Mouse (Mus musculus) liver, embryonic 15.5 days (tissue): ENCODE measurements around the gene Nrp1. TPM values are rescaled to one million over a fixed set of nuclear protein-coding genes. Genes with fewer than 3 reads are reported as not detected.

ENCODE experiments used
- ATAC-seq: fragments of 200-750 bp; cut with Nextera tagmentation; 2 replicates; pipeline ENCODE4 v1.8.0; 2017; ENCODE audit warnings: moderate number of reproducible peaks, mild to moderate bottlenecking, moderate library complexity; ENCODE audit not compliant: insufficient read depth
- H3K27ac ChIP-seq: fragments of 300-500 bp; sonication (generic); replicated peaks from 2 replicates; pipeline ENCODE4 v1.5.1; 2015; ENCODE audit warnings: mild to moderate bottlenecking, inconsistent platforms
- H3K27me3 ChIP-seq: fragments of 300-500 bp; sonication (generic); 2 replicates; pipeline ENCODE4 v1.6.1; 2015; ENCODE audit warnings: mild to moderate bottlenecking, inconsistent platforms
- H3K36me3 ChIP-seq: fragments of 300-500 bp; sonication (generic); replicated peaks from 2 replicates; pipeline ENCODE4 v1.6.1; 2015; ENCODE audit warnings: moderate library complexity, mild to moderate bottlenecking, inconsistent platforms
- H3K4me1 ChIP-seq: fragments of 300-500 bp; sonication (generic); replicated peaks from 2 replicates; pipeline ENCODE4 v1.6.1; 2015; ENCODE audit warnings: inconsistent platforms
- H3K4me2 ChIP-seq: fragments of 300-500 bp; sonication (generic); 2 replicates; pipeline ENCODE4 v1.6.1; 2015; ENCODE audit warnings: moderate library complexity, mild to moderate bottlenecking, inconsistent platforms
- H3K4me3 ChIP-seq: fragments of 300-500 bp; sonication (generic); replicated peaks from 2 replicates; pipeline ENCODE4 v1.5.1; 2015; ENCODE audit warnings: mild to moderate bottlenecking, inconsistent platforms
- H3K9ac ChIP-seq: fragments of 300-500 bp; sonication (generic); 2 replicates; pipeline ENCODE4 v1.6.1; 2015; ENCODE audit warnings: moderate library complexity, mild to moderate bottlenecking, inconsistent platforms
- H3K9me3 ChIP-seq: fragments of 300-500 bp; sonication (generic); replicated peaks from 2 replicates; pipeline ENCODE4 v1.6.1; 2016; ENCODE audit warnings: inconsistent platforms
- WGBS: fragments of 180-500 bp; shearing (Covaris S2); methylation state at CpG from one replicate; pipeline ENCODE4 v1.1.7; 2015; ENCODE audit warnings: mixed read lengths; ENCODE audit not compliant: insufficient replicate concordance; 5-methylcytosine and 5-hydroxymethylcytosine counted together
- polyA plus RNA-seq: library from polyadenylated mRNA; unstranded; fragments of >200 nt; fragmentation: Nextera tagmentation; extraction: Ambion mirVana; gene quantifications from 2 replicates; pipeline ENCODE4 v1.2.1, GENCODE M21; 2015

Nrp1 gene
- polyA plus RNA-seq, 1 experiment from 2014 or later, result 11.2 TPM

- ATAC-seq, result no peak
- Histone ChIP-seq H3K4me3 (no peak overlapping the region), H3K4me1 (no peaks in the 10 kb centered on the region), H3K9me3 (no peaks in the 10 kb centered on the region), H3K27ac (no peak overlapping the region), H3K27me3 (no peaks in the 10 kb centered on the region), H3K4me2 (no peak overlapping the region), H3K36me3 (no peaks in the 10 kb centered on the region), H3K9ac (no peak overlapping the region)
Observed at GRCm38 (mm10) chr8:128508723-128509122, 150.3 kb downstream of the Nrp1 start.

GRCm38 (mm10) chr8:128511021-128511420, 152.6 kb downstream of the Nrp1 start:
- no peaks in the 10 kb centered on the region for H3K36me3 ChIP-seq
- H3K27ac ChIP-seq, result no peak overlapping the region
- no peaks in the 10 kb centered on the region for H3K4me1 ChIP-seq
- no peak for ATAC-seq
- H3K9ac ChIP-seq, result no peak overlapping the region
- H3K27me3 ChIP-seq, result no peaks in the 10 kb centered on the region
- H3K9me3 ChIP-seq, result no peaks in the 10 kb centered on the region
- no peak overlapping the region for H3K4me2 ChIP-seq
- H3K4me3 ChIP-seq, result no peak overlapping the region

DNA sequence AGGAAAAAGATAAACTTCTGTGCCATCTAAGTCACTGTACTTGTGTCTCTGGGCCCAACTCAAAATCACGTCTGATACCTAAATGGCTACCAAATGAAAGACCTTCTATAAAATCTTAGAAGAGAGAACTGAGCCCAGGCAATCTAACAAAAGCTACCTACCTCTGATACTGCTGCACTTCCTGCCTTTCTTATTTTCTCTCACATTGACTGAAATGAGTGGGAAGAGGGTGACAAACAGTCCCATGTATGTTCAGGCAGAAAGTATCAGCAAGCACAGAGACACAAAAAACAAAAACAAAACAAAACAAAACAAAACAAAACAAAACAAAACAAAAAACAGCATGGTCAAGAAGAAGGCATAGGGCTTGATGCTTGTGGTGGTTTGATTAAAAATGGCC, 153.3 kb downstream of the Nrp1 start:
- 50% methylated on average over 1 of the region's 1 CpGs for WGBS
- Histone ChIP-seq H3K9ac (no peak overlapping the region), H3K27ac (no peak overlapping the region), H3K4me3 (no peak overlapping the region), H3K27me3 (no peaks in the 10 kb centered on the region), H3K36me3 (no peaks in the 10 kb centered on the region), H3K4me1 (no peaks in the 10 kb centered on the region), H3K9me3 (no peaks in the 10 kb centered on the region), H3K4me2 (no peak overlapping the region)
- ATAC-seq, result no peak

- ATAC-seq, result no peak
- Histone ChIP-seq H3K27me3 (no peaks in the 10 kb centered on the region), H3K4me1 (no peaks in the 10 kb centered on the region), H3K27ac (no peak overlapping the region), H3K9ac (no peak overlapping the region), H3K4me2 (no peak overlapping the region), H3K36me3 (no peaks in the 10 kb centered on the region), H3K4me3 (no peak overlapping the region), H3K9me3 (no peaks in the 10 kb centered on the region)
- WGBS, result 65% methylated on average over 3 of the region's 3 CpGs
Observed at GRCm38 (mm10) chr8:128516846-128517446, 158.5 kb downstream of the Nrp1 start.

DNA sequence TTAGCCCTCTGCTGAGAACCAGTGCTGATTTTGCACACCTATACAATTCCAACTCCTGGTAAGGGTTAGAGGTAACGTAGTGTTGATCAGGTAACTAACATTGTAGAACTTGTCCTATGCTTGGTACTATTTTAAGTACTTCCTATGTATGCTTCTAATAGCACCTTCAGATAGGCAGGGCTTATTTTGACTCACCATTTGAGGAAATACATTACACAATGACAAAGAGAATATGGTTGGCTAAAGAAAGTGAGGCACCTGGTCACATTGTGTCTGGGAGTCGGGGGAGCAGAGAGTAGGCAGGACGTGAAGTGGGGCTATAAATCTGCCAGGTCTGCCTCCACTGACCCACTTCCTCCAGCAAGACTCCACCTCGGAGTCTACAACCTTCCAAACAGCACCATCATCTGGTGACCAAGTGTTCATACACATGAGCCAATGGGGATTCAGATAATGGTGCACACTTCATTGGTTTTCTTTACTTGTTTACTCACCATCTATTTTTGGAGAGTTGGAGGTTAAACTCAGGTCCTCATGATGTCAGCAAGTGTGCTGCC, 159.2 kb downstream of the Nrp1 start:
- WGBS, result 25% methylated on average over 4 of the region's 4 CpGs
- Histone ChIP-seq H3K4me2 (no peak overlapping the region), H3K36me3 (no peaks in the 10 kb centered on the region), H3K4me1 (no peaks in the 10 kb centered on the region), H3K4me3 (no peak overlapping the region), H3K9me3 (no peaks in the 10 kb centered on the region), H3K27ac (no peak overlapping the region), H3K27me3 (no peaks in the 10 kb centered on the region), H3K9ac (no peak overlapping the region)
- no peak for ATAC-seq

DNA sequence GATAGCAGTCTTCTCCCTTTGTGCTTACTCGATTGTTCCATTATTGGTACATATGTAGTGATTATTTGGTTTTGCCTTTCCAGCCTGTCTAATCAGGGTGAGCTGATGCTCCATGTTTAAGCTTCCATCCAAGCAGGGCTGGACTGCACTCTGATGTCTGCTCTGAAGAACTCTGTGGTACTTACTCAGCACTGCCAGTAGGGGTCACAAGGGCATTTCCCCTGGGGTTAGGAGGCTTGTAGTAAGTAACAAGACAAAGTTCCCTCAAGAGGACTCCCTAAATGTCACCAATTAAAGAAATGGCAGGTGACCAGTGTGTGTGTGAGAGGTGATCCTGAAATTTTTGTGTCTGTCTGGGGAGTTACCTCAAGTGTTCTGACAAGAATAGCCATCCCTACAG, 161.0 kb downstream of the Nrp1 start:
- Histone ChIP-seq H3K27me3 (no peaks in the 10 kb centered on the region), H3K9ac (no peak overlapping the region), H3K9me3 (no peaks in the 10 kb centered on the region), H3K4me2 (no peak overlapping the region), H3K36me3 (no peaks in the 10 kb centered on the region), H3K4me1 (no peaks in the 10 kb centered on the region), H3K4me3 (no peak overlapping the region), H3K27ac (no peak overlapping the region)
- ATAC-seq, result no peak
- 56% methylated on average over 1 of the region's 1 CpGs for WGBS

GRCm38 (mm10) chr8:128523825-128524224, 165.4 kb downstream of the Nrp1 start:
- 48% methylated on average over 7 of the region's 7 CpGs for WGBS
- no peak overlapping the region for H3K9ac ChIP-seq
- no peaks in the 10 kb centered on the region for H3K9me3 ChIP-seq
- no peaks in the 10 kb centered on the region for H3K4me1 ChIP-seq
- no peak overlapping the region for H3K4me2 ChIP-seq
- no peaks in the 10 kb centered on the region for H3K36me3 ChIP-seq
- H3K27ac ChIP-seq, result no peak overlapping the region
- no peak for ATAC-seq
- no peaks in the 10 kb centered on the region for H3K27me3 ChIP-seq
- no peak overlapping the region for H3K4me3 ChIP-seq

DNA sequence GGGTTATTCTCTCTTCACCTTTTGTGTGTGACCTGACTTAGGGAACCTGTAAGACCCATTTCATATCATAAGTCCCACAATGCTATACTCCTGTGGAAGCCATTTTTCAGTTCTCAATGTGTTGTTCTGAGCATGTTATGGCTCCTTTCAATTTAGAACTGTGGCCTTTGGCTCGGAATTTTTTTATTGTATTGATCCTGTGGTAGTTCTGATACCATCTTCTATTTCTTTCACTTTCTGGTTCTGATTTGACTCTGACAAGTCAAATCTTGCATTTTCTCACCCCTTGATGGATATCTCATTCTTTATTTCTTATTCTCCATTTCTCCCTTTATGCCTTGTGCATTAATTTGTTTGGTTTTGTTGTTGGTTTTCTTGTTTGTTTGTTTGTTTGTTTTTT, 167.5 kb downstream of the Nrp1 start:
- 30% methylated on average over 1 of the region's 1 CpGs for WGBS
- Histone ChIP-seq H3K27ac (no peak overlapping the region), H3K27me3 (no peaks in the 10 kb centered on the region), H3K36me3 (no peaks in the 10 kb centered on the region), H3K9me3 (no peaks in the 10 kb centered on the region), H3K4me1 (no peaks in the 10 kb centered on the region), H3K4me3 (no peak overlapping the region), H3K4me2 (no peak overlapping the region), H3K9ac (no peak overlapping the region)
- no peak for ATAC-seq

- Histone ChIP-seq H3K27me3 (no peaks in the 10 kb centered on the region), H3K4me2 (no peak overlapping the region), H3K36me3 (no peaks in the 10 kb centered on the region), H3K9me3 (no peaks in the 10 kb centered on the region), H3K4me1 (no peaks in the 10 kb centered on the region), H3K9ac (no peak overlapping the region), H3K27ac (no peak overlapping the region), H3K4me3 (no peak overlapping the region)
- 55% methylated on average over 8 of the region's 8 CpGs for WGBS
- no peak for ATAC-seq
Observed at GRCm38 (mm10) chr8:128528591-128529383, 170.4 kb downstream of the Nrp1 start.

- whole genome bisulfite sequencing, result 37% methylated on average over 3 of the region's 3 CpGs
Observed at GRCm38 (mm10) chr8:128534442-128534871, 176.1 kb downstream of the Nrp1 start.

DNA sequence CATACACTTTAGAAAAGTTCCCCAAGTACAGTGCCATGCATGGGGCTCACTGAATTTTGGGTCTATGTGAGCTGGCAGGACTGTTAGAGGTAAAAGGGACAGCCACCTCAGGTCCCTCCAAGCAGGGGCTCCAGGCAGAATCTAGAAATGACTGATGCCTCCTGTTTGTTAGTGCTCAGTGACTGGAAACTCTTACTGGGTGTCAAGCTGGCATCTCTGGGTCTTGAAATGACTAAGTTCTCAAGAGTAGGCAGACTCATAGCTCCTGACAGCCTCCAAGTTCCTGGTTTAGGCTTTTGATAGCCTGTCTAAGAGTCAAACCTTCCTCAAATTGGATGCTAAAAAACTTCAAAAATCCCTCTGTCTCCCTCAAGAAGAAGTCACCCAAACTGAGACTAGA, 177.3 kb downstream of the Nrp1 start:
- Histone ChIP-seq H3K9ac (no peak overlapping the region), H3K27ac (no peak overlapping the region), H3K9me3 (no peaks in the 10 kb centered on the region), H3K4me1 (no peaks in the 10 kb centered on the region), H3K4me2 (no peak overlapping the region), H3K36me3 (no peaks in the 10 kb centered on the region), H3K4me3 (no peak overlapping the region), H3K27me3 (no peaks in the 10 kb centered on the region)
- no peak for ATAC-seq

More at GRCm38 (mm10) chr8:128534442-128534871, 176.1 kb downstream of the Nrp1 start:
- Histone ChIP-seq H3K27ac (no peak overlapping the region), H3K4me1 (no peaks in the 10 kb centered on the region), H3K9me3 (no peaks in the 10 kb centered on the region), H3K4me3 (no peak overlapping the region), H3K36me3 (no peaks in the 10 kb centered on the region), H3K4me2 (no peak overlapping the region), H3K27me3 (no peaks in the 10 kb centered on the region), H3K9ac (no peak overlapping the region)
- ATAC-seq, result no peak
